In the genomic region with DNA sequence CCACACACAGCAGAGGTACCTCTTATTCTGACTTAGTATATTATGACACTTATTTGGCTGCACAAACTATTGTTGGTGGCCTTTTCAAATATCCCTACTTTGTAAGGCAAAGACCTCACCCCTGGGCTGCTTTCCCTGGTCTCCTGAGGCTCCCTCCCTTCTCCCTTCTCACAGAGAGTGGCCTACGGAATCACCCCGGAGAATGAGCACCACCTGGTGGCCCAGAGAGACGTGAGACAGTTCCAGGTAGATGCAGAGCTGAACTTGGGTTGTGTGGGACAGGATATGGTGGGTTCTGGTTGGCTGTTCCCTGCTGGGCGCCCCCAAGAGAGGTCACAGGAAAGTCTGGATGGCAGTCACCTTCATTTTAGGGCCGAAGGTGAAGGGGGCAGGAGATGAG, we compare ENCODE assay signal across 9 mouse cellular contexts. TPM values are rescaled to one million over a fixed set of nuclear protein-coding genes. Genes with fewer than 3 reads are reported as not detected.
DNase-seq lines count a peak whose midpoint lies in the region; ATAC-seq and TF ChIP-seq lines count a peak whose summit lies in the region.
"Had no signal": no experiment of that assay in that cellular context is flagged by ENCODE, and none has a peak within 500 bp of the region (broad histone marks: within the 10 kb centered on the region; RNA-seq: fewer than 3 reads in every experiment).

No protein-coding gene starts in this region.

- no peaks in the 10 kb centered on the region for H3K9me3 ChIP-seq in hindbrain, embryonic 10.5 days
- no peaks in the 10 kb centered on the region for H3K9me3 ChIP-seq in hindbrain, embryonic 13.5 days
- H3K9me3 ChIP-seq in E14TG2a.4 (ENCODE audit: low read length) = no peaks in the 10 kb centered on the region
- H3K9me3 ChIP-seq in liver, embryonic 14.5 days (ENCODE audit: control insufficient read depth, low read length) = no peaks in the 10 kb centered on the region
- H3K9me3 ChIP-seq in forebrain, embryonic 13.5 days (replicated peaks) = no peaks in the 10 kb centered on the region

- H3K4me2 ChIP-seq in hindbrain, embryonic 13.5 days = no peak overlapping the region
- no peak overlapping the region for H3K4me2 ChIP-seq in liver, embryonic 14.5 days (ENCODE audit: low read depth)
- no peak overlapping the region for H3K4me2 ChIP-seq in forebrain, embryonic 13.5 days

- peak; percentile 26 for DNase-seq in hindbrain, embryonic 10.5 days (ENCODE audit: low spot score)
- peak; percentile 55 for DNase-seq in adrenal gland, postnatal 25 days
- peak; percentile 73 for DNase-seq in heart, postnatal 4 days
- no peak for DNase-seq in liver, embryonic 14.5 days (ENCODE audit: low read depth in 3 of 3, low spot score in 3 of 3)
- peak; percentile 15 for DNase-seq in splenic B cell, adult 2 months (ENCODE audit: low read depth, low spot score)

- no peak overlapping the region for H3K27ac ChIP-seq in hindbrain, embryonic 10.5 days
- H3K27ac ChIP-seq in hindbrain, embryonic 13.5 days = no peak overlapping the region
- no peak overlapping the region for H3K27ac ChIP-seq in liver, embryonic 14.5 days
- no peak overlapping the region for H3K27ac ChIP-seq in forebrain, embryonic 13.5 days

- no peaks in the 10 kb centered on the region for H3K27me3 ChIP-seq in hindbrain, embryonic 10.5 days (ENCODE audit: insufficient read depth, poor library complexity, severe bottlenecking)
- H3K27me3 ChIP-seq in hindbrain, embryonic 13.5 days = no peaks in the 10 kb centered on the region
- H3K27me3 ChIP-seq in E14TG2a.4 (ENCODE audit: insufficient read depth, low read length) = no peaks in the 10 kb centered on the region; the same call in 1 of the 2 replicates
- no peaks in the 10 kb centered on the region for H3K27me3 ChIP-seq in liver, embryonic 14.5 days (ENCODE audit: control insufficient read depth, insufficient read depth, low read length)
- H3K27me3 ChIP-seq in splenic B cell, adult 2 months (ENCODE audit: control insufficient read depth, insufficient read depth, low read length, poor library complexity, severe bottlenecking) = no peaks in the 10 kb centered on the region
- 0 out of 2 replicates have a peak, but pooled peaks cover 3% of the 10 kb centered on the region for H3K27me3 ChIP-seq in forebrain, embryonic 13.5 days

- H3K36me3 ChIP-seq in hindbrain, embryonic 10.5 days = no peaks in the 10 kb centered on the region
- H3K36me3 ChIP-seq in hindbrain, embryonic 13.5 days = no peaks in the 10 kb centered on the region
- no peaks in the 10 kb centered on the region for H3K36me3 ChIP-seq in E14TG2a.4 (ENCODE audit: insufficient read depth, low read length)
- H3K36me3 ChIP-seq in liver, embryonic 14.5 days (replicated peaks; ENCODE audit: control insufficient read depth, insufficient read depth, low read depth) = no peaks in the 10 kb centered on the region
- H3K36me3 ChIP-seq in splenic B cell, adult 2 months (ENCODE audit: control insufficient read depth, insufficient read depth, low read length, poor library complexity, severe bottlenecking) = no peaks in the 10 kb centered on the region
- no peaks in the 10 kb centered on the region for H3K36me3 ChIP-seq in forebrain, embryonic 13.5 days (ENCODE audit: poor library complexity, severe bottlenecking)

- H3K4me3 ChIP-seq in hindbrain, embryonic 10.5 days = no peak overlapping the region
- H3K4me3 ChIP-seq in hindbrain, embryonic 13.5 days = no peak overlapping the region
- H3K4me3 ChIP-seq in E14TG2a.4 (replicated peaks; ENCODE audit: low read length) = no peak overlapping the region
- H3K4me3 ChIP-seq in liver, embryonic 14.5 days (ENCODE audit: insufficient read depth in 1 of 2, low read depth in 2 of 2, low read length in 2 of 2) = no peak overlapping the region
- no peak overlapping the region for H3K4me3 ChIP-seq in forebrain, embryonic 13.5 days

- 30% methylated on average over 5 of the region's 5 CpGs for WGBS in hindbrain, embryonic 10.5 days
- 37% methylated on average over 5 of the region's 5 CpGs for WGBS in hindbrain, embryonic 13.5 days
- WGBS in liver, embryonic 14.5 days (ENCODE audit: insufficient replicate concordance) = 23% methylated on average over 5 of the region's 5 CpGs
- 36% methylated on average over 5 of the region's 5 CpGs for WGBS in forebrain, embryonic 13.5 days

- no peak; the same call in 1 of the 2 replicates for ATAC-seq in hindbrain, embryonic 13.5 days (ENCODE audit: low FRiP score)
- no peak for ATAC-seq in liver, embryonic 14.5 days (ENCODE audit: insufficient read depth)
- ATAC-seq in forebrain, embryonic 13.5 days = no peak

- H3K4me1 ChIP-seq in hindbrain, embryonic 10.5 days (replicated peaks) = no peaks in the 10 kb centered on the region
- H3K4me1 ChIP-seq in hindbrain, embryonic 13.5 days (replicated peaks) = no peaks in the 10 kb centered on the region
- peaks cover 11% of the 10 kb centered on the region for H3K4me1 ChIP-seq in E14TG2a.4 (replicated peaks; ENCODE audit: low read depth, low read length)
- H3K4me1 ChIP-seq in liver, embryonic 14.5 days (replicated peaks; ENCODE audit: control insufficient read depth in 2 of 2, insufficient read depth in 2 of 2, low read length in 1 of 2) = no peaks in the 10 kb centered on the region
- no peaks in the 10 kb centered on the region for H3K4me1 ChIP-seq in forebrain, embryonic 13.5 days

- TF ChIP-seq CTCF in E14TG2a.4 (conservative IDR thresholded peaks at IDR 0.05; ENCODE audit: low read length) = 0 out of 2 replicates have a peak, but pooled peaks have one; percentile 8
- peak; percentile 53 for TF ChIP-seq CTCF in liver, embryonic 14.5 days (IDR thresholded peaks at IDR 0.05; ENCODE audit: low read depth)

- no peak for TF ChIP-seq EP300 in liver, embryonic 14.5 days (IDR thresholded peaks at IDR 0.05; ENCODE audit: low read depth)

- H3K9ac ChIP-seq in hindbrain, embryonic 13.5 days = no peak overlapping the region
- no peak overlapping the region for H3K9ac ChIP-seq in liver, embryonic 14.5 days (replicated peaks)
- H3K9ac ChIP-seq in forebrain, embryonic 13.5 days = no peak overlapping the region

RNA-seq across cellular contexts. Expression of gene Slc6a2, which starts 37.0 kb away (rescaled TPM):
- 0.09 and 0.22 TPM in 2 replicates for polyA plus RNA-seq in hindbrain, embryonic 10.5 days (2016; fragmentation: Nextera tagmentation; extraction: Ambion mirVana)
- 1.2 and 2.6 TPM in 2 replicates for polyA plus RNA-seq in hindbrain, embryonic 13.5 days (2015; fragmentation: Nextera tagmentation; extraction: Ambion mirVana)
- total RNA-seq in adrenal gland, postnatal 25 days (2021) = 5.5 and 10.4 TPM in 2 replicates
- total RNA-seq in heart, postnatal 4 days (2021) = under 1 TPM; 0.14 to 0.31 TPM
- under 0.01 TPM in 1 of 2 replicates, not detected in the other for polyA plus RNA-seq in liver, embryonic 14.5 days (2012; rRNA removed)
- polyA plus RNA-seq in liver, embryonic 14.5 days (2014; fragmentation: Nextera tagmentation; extraction: Ambion mirVana) = not detected in 2 replicates
- polyA plus RNA-seq in forebrain, embryonic 13.5 days (2015; fragmentation: Nextera tagmentation; extraction: Ambion mirVana) = not detected in 2 replicates

RNA-seq across cellular contexts. Expression of gene Ces1a, which starts 51.2 kb away (rescaled TPM):
- polyA plus RNA-seq in hindbrain, embryonic 10.5 days (2016; fragmentation: Nextera tagmentation; extraction: Ambion mirVana) = not detected in 2 replicates
- polyA plus RNA-seq in hindbrain, embryonic 13.5 days (2015; fragmentation: Nextera tagmentation; extraction: Ambion mirVana) = not detected in 2 replicates
- not detected in 2 replicates for total RNA-seq in adrenal gland, postnatal 25 days (2021)
- total RNA-seq in heart, postnatal 4 days (2021) = not detected
- not detected in 2 replicates for polyA plus RNA-seq in liver, embryonic 14.5 days (2012; rRNA removed)
- not detected in 2 replicates for polyA plus RNA-seq in liver, embryonic 14.5 days (2014; fragmentation: Nextera tagmentation; extraction: Ambion mirVana)
- polyA plus RNA-seq in forebrain, embryonic 13.5 days (2015; fragmentation: Nextera tagmentation; extraction: Ambion mirVana) = not detected in 2 replicates
- total RNA-seq: adrenal gland, postnatal 4 days had no signal

Comparison
In these comparisons a context has a peak if more than half of its experiments do, and no peak if none do; other contexts are left out.
1. DNase-seq: peak in hindbrain, embryonic 10.5 days (single experiment), adrenal gland, postnatal 25 days (single experiment), heart, postnatal 4 days (single experiment) and splenic B cell, adult 2 months (single experiment); none in liver, embryonic 14.5 days (0 of 3).